Comparison of ENCODE assay signal across 16 mouse cellular contexts in the genomic region with DNA sequence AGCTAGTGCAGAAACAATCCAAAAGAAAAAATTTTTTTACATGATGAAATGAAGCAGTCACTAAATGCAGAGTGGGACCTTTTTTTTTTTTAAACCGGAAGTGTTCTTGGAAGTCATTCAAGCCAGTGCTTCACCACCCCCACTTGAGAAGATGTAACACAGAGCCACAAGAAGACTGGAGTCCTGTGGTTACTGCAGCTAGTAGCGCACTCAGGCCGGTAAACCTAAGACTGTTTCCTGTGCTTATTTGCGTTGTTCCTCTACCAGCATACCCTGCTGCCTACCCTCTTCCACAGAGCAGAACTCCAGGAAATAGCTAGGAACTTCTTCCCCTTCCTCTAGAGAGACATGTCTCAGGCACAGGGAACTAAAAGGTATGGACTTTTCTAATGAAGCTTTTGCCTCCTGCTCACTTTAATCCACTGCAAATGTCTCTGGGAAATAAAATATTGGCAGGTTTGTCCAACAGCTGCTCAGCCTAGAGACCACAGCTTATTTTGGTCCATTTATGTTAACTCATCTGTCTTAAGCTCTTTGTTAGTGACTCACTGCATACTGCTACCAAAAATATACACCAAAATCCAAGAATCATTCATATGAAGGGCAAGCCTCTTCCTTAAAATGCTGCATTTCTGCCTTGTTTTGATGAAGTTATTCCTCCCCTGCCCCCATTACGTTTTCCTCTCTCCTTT. TPM values are rescaled to one million over a fixed set of nuclear protein-coding genes. Genes with fewer than 3 reads are reported as not detected.
DNase-seq lines count a peak whose midpoint lies in the region; ATAC-seq and TF ChIP-seq lines count a peak whose summit lies in the region.
"Had no signal": no experiment of that assay in that cellular context is flagged by ENCODE, and none has a peak within 500 bp of the region (broad histone marks: within the 10 kb centered on the region; RNA-seq: fewer than 3 reads in every experiment).

No protein-coding gene starts in this region.

- ATAC-seq in inflammation-experienced regulatory T-cells, adult 6 months, result peak; percentile 90
- no peak for ATAC-seq in lung, postnatal 0 days
- ATAC-seq: forebrain, embryonic 14.5 days; hindbrain, embryonic 16.5 days had no signal

- H3K4me2 ChIP-seq in lung, postnatal 0 days (replicated peaks; ENCODE audit: low read depth, low read length), result no peak overlapping the region
- H3K4me2 ChIP-seq: liver, embryonic 15.5 days; neural tube, embryonic 13.5 days had no signal

- H3K4me1 ChIP-seq in cerebellum, adult 2 months (ENCODE audit: control insufficient read depth, insufficient read depth, low read length), result no peaks in the 10 kb centered on the region
- no peaks in the 10 kb centered on the region for H3K4me1 ChIP-seq in lung, postnatal 0 days (ENCODE audit: insufficient read depth, low read depth, low read length)
- H3K4me1 ChIP-seq: liver, embryonic 15.5 days; neural tube, embryonic 13.5 days had no signal

- WGBS in cerebellum, adult 2 months, result 71% methylated on average over 5 of the region's 5 CpGs
- 35% methylated on average over 5 of the region's 5 CpGs for WGBS in lung, postnatal 0 days

- DNase-seq in frontal cortex, adult 2 months (ENCODE audit: extremely low spot score in 1 of 2, low spot score in 1 of 2), result peak; percentile 1 to 11
- no peak for DNase-seq in frontal cortex, postnatal 14 days (ENCODE audit: low spot score in 2 of 2)
- peak; percentile 8 for DNase-seq in right cerebral cortex, postnatal 25 days
- no peak for DNase-seq in right cerebral cortex, postnatal 4 days
- DNase-seq in thymus, postnatal 25 days, result peak; percentile 11
- no peak for DNase-seq in cerebellum, adult 2 months
- DNase-seq in lung, postnatal 0 days (ENCODE audit: low spot score), result no peak
- DNase-seq: cerebellum, postnatal 25 days; heart, adult 11 months; kidney, postnatal 14 days; midbrain, embryonic 14.5 days had no signal

- H3K9ac ChIP-seq in lung, postnatal 0 days (replicated peaks; ENCODE audit: low read depth), result no peak overlapping the region
- H3K9ac ChIP-seq: liver, embryonic 15.5 days; neural tube, embryonic 13.5 days had no signal

- TF ChIP-seq CTCF in cerebellum, adult 2 months (IDR thresholded peaks at IDR 0.05; ENCODE audit: borderline replicate concordance, insufficient read depth, low read depth, low read length), result no peak
- no peak for TF ChIP-seq CTCF in lung, postnatal 0 days (IDR thresholded peaks at IDR 0.05)

- no peaks in the 10 kb centered on the region for H3K36me3 ChIP-seq in lung, postnatal 0 days (ENCODE audit: insufficient read depth, low read length)
- H3K36me3 ChIP-seq: liver, embryonic 15.5 days; neural tube, embryonic 13.5 days had no signal

- H3K27me3 ChIP-seq in cerebellum, adult 2 months (ENCODE audit: control insufficient read depth, insufficient read depth, low read length), result no peaks in the 10 kb centered on the region
- no peaks in the 10 kb centered on the region for H3K27me3 ChIP-seq in lung, postnatal 0 days (replicated peaks; ENCODE audit: insufficient read depth, low read length)
- H3K27me3 ChIP-seq: liver, embryonic 15.5 days had no signal

- H3K27ac ChIP-seq in cerebellum, adult 2 months (ENCODE audit: insufficient read depth, low read length), result no peak overlapping the region
- H3K27ac ChIP-seq in lung, postnatal 0 days (ENCODE audit: low read length), result no peak overlapping the region
- H3K27ac ChIP-seq: liver, embryonic 15.5 days; neural tube, embryonic 13.5 days had no signal

- TF ChIP-seq POLR2A in cerebellum, adult 2 months (IDR thresholded peaks at IDR 0.05; ENCODE audit: borderline replicate concordance, insufficient read depth, low read length), result no peak

- no peak for TF ChIP-seq EP300 in lung, postnatal 0 days (IDR thresholded peaks at IDR 0.05)

- H3K4me3 ChIP-seq in cerebellum, adult 2 months (replicated peaks; ENCODE audit: insufficient read depth, low read depth, low read length), result no peak overlapping the region
- H3K4me3 ChIP-seq in lung, postnatal 0 days (ENCODE audit: low read depth, low read length), result no peak overlapping the region
- H3K4me3 ChIP-seq: liver, embryonic 15.5 days; neural tube, embryonic 13.5 days had no signal

- no peaks in the 10 kb centered on the region for H3K9me3 ChIP-seq in lung, postnatal 0 days (ENCODE audit: low read length)
- H3K9me3 ChIP-seq: liver, embryonic 15.5 days; neural tube, embryonic 13.5 days had no signal

RNA-seq across cellular contexts. Expression of a gene that starts 0.9 kb away (rescaled TPM):
- 23.1 and 23.6 TPM in 2 replicates for polyA plus RNA-seq in frontal cortex, adult 2 months (2012; rRNA removed)
- polyA plus RNA-seq in inflammation-experienced regulatory T-cells, adult 6 months (2017; shearing (Covaris generic)), result 10 to 100 TPM in 1 of 3 experiments, 1 to 10 TPM in 2; 7.0 to 11.7 (median 8.6) TPM
- polyA plus RNA-seq in cerebellum, adult 2 months (2012; rRNA removed), result 20.6 and 24.3 TPM in 2 replicates
- 6.6 and 6.8 TPM in 2 replicates for polyA plus RNA-seq in lung, postnatal 0 days (2015; fragmentation: Nextera tagmentation; extraction: Ambion mirVana)

Comparison
In these comparisons a context has a peak if more than half of its experiments do, and no peak if none do; other contexts are left out.
1. DNase-seq: peak in frontal cortex, adult 2 months (2 of 2), right cerebral cortex, postnatal 25 days (single experiment) and thymus, postnatal 25 days (single experiment); none in frontal cortex, postnatal 14 days (0 of 2), right cerebral cortex, postnatal 4 days (single experiment), cerebellum, adult 2 months (0 of 2) and lung, postnatal 0 days (single experiment).